Mouse (Mus musculus): ENCODE data around the gene Tekt5.

The Tekt5 gene

DNA sequence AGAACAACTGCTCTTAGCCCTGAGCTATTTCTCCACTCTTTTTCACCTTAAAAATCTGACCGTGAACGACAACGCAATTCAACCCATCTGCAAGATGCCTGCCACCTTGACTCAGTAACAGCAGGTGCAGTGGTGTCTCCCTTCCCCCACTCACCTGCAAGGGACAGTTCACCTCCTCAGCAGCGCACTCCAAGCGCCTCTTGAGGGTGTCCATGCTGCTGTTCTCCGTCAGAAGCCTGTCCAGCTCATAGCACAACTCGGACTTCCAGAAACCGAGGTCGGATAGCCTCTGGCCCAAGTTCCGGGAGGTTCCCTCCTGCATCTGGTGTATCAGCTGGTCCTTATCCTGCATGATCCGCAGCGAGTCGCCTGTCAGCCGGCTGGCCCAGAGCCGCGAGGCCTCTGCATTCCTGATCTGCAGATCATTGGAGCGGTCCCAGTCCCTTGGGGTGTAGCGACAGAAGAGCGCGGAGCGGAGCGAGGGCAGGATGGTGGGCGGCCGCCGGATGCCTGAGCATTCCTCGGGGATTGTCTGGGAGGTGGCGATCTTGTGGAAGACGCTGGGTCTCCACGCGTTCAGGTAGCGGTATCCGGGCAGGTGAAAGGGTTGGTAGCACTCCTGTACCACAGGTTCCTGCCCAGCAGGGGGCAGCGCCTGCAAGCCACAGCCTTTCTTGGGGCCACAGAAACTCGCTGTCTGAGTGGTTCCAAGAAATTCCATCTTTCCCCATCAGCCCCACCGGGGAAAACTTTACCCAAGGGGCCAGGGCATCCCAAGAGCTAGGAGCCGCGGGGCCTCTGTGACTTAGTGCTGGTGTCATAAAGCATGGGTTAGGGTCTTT lies at the start of gene Tekt5:
Gene Tekt5 (minus strand): TSS at position 792 of the 842 bp plus-strand sequence.
- peak; percentile 75 for DNase-seq (ENCODE audit: low read depth, low spot score)

DNA sequence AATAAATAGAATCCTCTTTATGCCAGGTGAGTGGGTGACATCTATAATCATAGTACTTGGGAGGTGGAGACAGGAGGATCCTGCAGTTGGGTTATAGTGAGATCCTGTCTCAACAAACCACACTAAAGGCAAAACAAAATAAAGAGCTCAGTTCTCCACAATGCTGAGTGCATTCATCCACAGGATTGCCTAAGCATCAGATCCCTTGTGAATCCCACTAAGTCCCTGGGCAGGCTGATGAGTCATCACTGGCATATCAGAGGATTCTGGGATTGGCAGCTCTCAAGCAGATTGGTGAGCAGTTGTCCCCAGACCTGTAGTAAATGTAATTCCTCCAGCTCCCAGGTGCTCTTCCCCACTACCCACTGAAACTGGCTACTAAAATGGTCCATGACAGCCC lies 48.4 kb upstream of the Tekt5 start:
- no peak for DNase-seq (ENCODE audit: low read depth, low spot score)

DNA sequence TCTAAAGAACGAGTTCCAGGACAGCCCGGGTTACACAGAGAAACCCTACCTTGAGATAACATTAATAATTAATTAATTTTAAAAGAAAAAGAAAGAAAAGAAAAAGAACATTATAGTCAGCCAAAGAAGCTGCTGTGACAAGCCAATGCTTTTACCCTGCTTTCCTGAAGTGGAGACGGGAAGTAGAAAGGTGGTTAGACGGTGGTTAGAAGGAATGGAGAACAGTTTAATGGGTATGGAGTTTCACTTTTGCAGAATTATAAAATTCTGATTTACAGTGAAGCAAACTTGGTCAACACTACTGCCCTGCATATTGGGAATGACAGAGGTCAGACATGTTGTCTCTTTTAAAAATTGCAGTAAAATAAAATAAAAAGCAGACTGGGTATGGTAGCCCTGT lies 46.5 kb upstream of the Tekt5 start:
- no peak for DNase-seq (ENCODE audit: low read depth, low spot score)

DNA sequence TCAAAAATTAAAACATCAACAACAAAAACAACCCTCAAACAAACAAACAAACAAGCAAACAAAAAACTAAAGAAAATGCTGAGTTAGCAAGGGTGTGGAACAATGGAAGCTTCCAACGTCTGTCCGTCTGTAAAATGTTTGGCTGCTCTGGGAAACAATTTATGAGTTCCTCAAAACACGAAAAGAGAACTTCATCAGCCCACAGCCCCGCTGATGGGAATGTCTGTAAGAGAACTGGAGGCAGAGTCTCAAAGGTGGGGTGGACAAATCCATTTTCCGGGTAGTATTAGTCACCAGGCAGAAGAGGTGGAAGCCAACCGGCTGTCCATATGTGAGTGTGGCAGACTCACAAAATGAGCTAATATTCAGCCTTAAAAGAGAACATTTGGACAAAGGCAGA lies 46.0 kb upstream of the Tekt5 start:
- DNase-seq (ENCODE audit: low read depth, low spot score) = no peak

DNA sequence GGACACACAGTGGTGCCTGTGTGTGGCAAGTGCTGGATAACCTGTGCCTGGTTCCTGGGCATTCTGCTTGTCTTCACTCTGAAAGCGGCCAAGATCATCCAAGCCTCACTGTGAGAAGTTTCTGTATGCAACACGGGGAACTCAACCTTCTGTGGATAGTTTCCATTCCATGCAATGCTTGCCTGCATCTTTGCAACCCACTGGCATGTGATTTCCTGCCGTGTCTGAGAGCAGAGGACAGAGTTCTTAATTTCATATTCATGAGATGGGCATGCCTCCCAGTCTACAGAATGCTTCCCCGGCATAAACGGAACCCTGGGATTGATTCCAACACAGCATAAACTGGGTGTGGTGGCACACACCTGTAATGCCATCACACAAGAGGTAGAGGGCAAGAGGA lies 42.8 kb upstream of the Tekt5 start:
- no peak for DNase-seq (ENCODE audit: low read depth, low spot score)

DNA sequence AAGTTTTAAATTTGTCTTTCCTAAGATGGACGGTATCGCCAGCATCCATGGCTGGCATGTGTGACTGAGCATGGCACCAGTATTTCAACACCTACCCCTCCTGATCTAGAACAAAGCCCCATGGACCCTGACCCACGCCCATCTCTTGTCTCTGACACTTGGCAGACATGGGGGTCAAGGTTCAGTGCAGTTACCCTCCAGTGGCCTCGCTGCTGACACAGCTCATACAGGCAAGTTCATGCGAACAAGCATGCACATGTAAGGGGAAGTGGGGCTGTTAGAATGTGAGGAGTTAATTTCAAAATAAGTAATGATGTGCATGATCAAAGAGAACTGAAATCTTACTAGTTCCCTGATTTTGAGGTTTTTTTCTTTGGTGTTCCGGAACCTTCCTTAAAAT lies 40.9 kb upstream of the Tekt5 start:
- no peak for DNase-seq (ENCODE audit: low read depth, low spot score)

DNA sequence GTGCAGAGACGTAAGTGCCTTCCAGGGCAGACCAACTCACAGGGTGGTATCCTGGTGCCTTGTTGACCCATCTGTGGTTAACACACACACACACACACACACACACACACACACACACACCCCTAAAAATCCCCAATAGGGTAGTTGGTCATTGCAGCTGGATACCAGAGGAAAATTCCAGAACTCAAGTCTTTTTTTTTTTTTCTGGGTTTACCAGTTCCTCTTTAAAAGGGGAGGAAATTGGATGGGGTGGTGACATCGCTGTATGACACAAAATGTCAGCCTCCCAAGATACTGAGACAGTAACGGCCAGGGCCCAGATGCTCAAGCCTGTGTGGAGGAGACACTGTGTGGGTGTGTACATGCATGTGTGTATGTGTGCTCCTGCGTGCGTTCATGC lies 38.1 kb upstream of the Tekt5 start:
- DNase-seq (ENCODE audit: low read depth, low spot score) = no peak

DNA sequence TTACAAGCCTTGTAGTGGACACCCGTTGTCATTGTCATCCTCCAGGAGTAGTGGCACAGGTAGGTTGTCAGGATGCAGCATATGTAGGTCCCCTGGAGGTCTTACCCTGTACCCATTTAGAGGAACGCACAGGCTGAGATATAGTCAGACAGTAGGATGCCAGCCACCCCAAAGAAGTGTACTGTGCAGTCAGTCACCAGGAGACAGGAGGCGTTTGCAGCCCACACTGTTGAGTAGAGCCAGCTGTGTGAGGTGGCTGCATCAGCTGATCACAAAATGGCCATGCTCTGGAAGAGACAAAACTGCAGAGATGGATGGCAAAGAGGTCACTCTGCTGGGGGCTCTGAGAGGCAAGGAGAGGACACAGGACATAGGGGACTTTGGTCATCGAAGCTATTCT lies 37.1 kb upstream of the Tekt5 start:
- no peak for DNase-seq (ENCODE audit: low read depth, low spot score)

DNA sequence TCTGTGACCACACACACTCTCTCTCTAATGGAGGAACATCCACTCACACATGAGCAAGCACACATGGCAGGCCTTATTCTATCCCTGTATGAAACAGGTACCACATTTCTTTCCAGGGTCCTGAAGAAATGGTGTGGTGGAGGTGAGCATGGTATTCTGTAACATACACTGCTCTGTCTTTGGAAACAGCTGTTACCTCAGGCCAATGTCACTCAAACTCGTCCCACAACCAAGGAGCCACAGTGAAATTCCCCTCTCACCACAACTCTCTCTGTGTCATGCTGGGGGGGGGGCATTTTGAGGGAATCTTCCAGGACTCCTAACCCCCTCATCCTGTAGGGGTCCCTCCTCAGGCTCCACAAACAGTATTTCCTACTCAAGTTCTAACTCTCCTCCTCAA lies 36.6 kb upstream of the Tekt5 start:
- DNase-seq (ENCODE audit: low read depth, low spot score) = no peak

DNA sequence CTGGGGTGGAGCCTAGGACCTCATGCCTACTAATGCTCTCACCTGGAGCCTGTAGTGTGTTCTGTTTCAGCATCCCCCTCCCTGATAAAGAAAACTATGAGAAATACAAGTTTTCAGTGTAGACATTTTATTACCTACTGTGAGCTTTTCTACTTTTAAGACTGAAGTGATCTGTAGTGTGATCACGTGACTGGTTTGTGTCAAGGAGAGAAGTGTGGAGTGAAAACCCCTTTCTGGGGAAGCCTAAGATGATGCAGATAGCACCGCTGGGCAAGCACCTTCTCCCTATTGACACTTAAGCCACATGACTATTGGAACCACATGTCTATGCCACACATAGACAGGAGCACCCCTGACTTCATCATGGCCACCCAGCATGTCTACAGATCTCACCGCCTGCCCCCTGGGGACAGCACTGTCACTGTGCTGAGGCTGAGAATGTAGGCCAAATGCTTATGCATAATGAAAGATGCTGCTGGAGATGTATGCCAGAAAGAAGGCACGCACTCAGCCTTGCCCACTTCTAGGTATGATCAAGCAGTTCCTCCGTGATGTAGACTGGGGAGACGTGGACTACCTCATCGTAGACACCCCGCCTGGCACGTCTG lies 25.3 kb upstream of the Tekt5 start:
- no peak for DNase-seq (ENCODE audit: low read depth, low spot score)

DNA sequence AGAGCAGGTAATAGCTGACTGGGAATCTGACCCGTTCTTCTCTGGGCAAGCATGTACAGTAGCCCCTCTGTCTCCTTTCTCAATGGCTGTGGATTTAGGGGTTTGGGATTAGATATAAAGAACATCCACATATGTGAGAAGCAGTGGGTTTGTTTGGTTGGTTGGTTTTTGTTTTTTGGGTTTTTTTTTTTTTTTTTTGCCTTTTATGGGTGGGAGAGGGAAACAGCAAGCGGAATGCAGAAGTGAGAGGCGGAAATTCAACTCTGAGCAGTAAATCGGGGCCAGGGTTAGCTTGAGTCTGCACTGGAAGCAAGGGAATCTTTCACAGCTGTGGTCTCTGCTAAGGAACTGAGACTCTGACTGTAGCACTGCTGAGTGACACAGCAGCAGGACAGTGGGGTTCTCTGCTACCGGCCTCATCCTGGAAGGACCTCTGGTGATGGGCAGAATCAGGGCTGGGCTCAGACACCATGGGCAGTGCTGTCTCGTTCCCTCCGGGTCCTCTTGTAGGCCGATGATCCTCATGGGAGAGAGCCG lies 22.5 kb upstream of the Tekt5 start:
- DNase-seq (ENCODE audit: low read depth, low spot score) = no peak

DNA sequence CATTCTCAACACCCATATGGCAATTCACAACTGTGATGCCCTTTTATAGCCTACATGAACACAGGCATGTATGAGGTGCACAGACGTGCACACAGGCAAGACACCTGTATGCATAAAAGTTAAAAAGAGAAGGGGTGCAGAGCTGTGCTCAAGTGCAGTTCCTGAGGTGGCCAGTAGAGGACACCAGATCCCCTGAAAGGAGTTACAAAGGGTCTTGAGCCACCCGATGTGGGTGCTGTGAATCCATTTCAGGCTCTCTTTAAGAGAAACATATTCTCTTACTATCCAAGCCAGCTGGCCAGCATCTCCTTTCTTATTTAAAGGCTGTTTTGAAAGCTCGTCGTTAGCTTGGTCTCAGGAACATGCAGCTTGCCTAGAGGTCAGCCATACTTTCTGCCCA lies 21.6 kb upstream of the Tekt5 start:
- DNase-seq (ENCODE audit: low read depth, low spot score) = peak; percentile 70

DNA sequence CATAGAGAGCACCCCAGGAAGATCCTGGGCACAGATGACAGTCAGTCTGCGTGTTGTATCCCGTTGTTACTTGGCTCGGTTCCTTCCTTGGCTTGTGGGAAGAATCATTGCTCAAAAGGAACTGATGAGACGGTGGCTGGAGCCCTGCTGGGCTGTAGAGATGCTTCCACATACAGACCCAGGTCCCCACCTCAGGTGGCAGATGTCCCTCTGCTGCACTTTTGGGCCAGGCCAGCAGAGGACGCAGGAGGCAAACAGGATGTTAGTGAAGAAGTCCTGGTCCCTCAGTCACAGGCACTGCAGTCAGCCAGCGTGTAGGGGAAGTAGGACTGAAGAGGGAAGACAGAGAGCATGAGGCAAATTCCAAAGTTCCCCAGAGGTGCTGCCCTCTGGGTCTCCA lies 20.7 kb upstream of the Tekt5 start:
- DNase-seq (ENCODE audit: low read depth, low spot score) = peak; percentile 81

DNA sequence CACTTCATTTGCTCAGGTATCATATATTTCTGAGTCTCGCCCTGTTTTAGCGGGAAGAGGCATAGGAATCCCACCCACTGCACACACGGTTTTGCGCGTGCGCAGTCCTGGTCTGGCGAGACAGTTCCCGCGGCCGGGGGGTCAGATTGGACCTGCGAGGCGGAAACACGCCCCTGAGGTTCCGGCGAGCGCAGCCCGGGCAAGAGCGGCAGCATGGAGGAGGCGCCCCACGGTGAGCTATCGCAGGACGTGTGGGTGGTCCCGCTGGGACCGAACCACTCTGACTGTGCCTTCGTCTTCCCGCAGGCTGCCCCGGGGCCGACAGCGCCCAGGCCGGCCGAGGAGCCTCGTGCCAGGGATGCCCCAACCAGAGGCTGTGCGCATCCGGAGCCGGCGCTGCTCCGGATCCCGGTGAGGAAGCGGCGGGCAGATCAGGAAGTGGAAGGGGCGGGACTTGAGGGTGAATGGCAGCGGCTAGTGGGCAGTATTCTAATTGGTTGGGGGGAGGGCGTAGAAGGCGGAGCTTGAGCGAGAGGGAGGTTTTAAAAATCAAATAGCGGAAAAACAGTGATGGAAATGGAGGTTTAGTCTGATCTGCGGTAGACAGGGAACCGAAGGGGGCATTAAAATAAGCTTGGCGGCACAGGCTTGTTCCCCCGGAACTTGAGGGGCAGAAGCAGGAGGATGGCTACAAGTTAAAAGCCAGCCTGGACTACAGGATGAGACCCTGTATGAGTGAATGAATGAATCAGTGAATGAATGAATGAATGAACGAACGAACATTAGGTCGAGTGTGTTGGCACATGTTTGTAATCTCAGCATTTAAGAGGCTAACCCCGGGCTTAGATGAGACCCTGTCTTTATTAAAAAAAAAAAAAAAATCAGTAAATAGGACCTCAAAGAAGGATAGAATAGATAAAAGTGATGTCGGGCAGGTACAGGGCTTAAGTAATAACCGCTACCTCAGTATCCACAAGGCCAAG lies 16.8 kb upstream of the Tekt5 start, which contains the start of gene Nubp1:
Gene Nubp1 (plus strand): TSS at position 185 of the 983 bp plus-strand sequence.
- DNase-seq (ENCODE audit: low read depth, low spot score) = peak; percentile 98

DNA sequence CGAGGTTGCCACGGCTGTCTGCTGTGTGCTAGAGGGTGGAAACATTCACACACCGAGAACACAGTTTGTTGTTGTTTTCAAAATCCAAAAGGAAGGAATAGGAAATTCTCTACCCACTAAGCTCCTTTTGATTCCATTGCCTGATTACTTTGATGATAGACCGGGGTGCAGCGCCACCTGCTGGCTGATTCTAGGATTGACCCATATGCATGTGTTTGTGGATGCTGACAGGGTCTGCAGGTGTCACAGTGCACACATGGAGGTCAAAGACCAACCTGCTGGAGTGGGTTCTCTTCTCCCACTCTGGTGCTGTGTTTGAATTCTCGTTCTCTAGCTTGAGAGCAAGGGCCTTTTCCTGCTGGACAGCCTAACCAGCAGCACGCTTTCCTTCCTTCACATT lies 3.9 kb upstream of the Tekt5 start:
- DNase-seq (ENCODE audit: low read depth, low spot score) = peak; percentile 91

DNA sequence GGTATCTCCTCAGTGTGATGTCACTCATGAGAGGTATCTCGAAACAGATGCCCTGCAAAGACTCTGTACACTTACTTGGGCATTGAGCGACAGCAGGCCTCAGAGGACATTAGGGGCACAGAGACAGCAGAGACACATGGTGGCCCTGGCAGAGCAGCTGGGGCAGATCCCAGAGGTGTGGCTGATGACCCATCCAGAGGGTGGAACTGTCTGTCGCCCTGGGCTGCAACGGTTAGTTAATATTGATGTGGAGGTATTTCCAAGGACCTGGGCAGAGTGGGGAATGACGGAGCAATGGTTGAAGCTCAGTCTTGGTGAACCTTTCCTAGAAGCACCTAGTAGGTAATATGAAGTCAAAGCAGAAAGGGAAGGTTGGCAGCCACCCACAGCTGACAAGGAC lies 3.5 kb upstream of the Tekt5 start:
- DNase-seq (ENCODE audit: low read depth, low spot score) = no peak

DNA sequence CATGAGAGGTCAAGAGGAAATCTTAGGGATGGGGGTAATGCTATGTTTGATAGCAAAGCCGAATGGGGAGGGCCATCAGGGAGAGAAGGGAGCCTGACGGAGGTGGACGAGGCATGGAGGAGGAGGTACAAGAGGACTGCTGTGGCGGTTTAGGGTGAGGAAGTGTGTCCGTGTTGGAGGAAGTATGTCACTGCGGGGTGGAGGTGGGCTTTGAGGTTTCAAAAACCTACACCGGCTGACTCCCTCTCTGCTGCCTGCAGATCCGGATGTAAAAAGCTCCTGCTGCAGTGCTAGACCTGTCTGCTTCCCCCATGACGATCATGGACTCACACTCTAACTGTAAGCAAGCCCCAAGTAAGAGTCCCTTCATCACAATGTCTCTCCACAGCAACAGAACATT lies 2.7 kb downstream of the Tekt5 start:
- no peak for DNase-seq (ENCODE audit: low read depth, low spot score)

DNA sequence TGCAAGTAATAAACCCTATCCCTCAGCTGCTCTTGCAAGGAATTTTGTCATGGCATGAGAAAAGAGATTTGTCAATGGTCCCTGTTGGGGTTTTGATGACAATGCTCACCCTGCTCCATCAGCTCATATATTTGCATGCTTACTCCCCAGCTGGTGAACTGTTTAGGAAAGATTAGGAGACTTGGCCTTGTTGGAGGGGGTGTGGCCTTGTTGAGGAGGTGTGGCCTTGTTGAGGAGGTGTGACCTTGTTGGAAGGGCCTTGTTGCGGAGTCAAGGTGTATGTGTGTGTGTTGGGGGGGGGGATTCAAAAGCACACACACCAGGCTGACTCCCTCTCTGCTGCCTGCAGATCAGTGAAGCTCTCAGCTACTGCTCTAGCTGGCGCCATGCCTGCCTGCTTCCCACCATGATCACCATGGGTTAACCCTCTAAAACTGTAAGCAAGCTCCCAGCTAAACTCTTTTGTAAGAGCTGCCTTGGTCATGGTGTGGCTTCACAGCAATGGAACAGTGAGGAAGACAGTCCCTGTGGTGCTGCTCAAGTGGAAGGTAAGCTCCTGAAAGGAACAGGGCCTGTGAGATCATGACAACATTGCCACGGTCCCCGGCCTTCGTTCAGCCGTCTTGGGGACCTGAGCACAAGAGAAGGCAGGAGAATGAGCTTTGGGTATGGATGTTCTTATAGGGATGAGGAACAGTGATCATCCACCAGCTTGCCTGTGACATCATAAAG lies 6.5 kb downstream of the Tekt5 start:
- no peak for DNase-seq (ENCODE audit: low read depth, low spot score)

DNA sequence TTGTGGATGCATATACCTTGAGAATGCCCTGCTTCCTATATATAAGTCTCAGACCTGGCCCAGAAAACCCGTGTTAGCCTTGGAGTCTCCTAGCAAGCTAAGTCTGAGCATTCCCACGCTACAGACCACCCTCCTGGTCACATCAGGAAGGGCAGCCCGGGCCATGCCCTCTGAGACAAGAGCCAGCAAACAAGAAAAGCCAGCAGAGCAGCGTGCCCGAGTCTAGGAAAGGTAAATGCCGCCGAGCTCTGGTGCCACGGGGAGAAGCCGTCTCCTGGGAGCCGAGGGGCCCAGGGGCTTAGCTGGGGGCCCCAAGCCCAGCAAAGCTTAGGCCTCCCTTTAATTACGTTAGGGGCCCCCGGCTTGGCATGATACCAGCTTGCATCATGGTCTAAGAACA lies 10.0 kb downstream of the Tekt5 start:
- no peak for DNase-seq (ENCODE audit: low read depth, low spot score)

DNA sequence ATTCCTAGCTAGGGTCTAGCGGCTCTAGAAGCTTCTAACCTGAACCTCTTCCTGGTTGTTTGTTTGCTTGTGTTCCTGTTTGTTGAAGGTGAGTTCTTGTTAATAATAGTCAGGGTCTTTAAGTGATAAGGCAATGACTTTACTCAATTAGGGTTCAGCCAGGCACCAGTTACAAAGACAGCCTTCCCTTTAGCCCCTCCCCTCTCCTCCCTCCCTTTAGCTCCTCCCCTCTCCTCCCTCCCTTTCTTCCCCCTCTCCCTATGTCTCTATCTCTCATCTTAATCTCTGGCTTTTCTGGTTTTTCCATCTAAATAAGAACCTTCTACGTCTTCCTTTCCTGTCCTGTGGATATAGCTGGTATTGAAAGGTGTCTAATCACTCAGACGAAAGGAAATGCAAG lies 10.7 kb downstream of the Tekt5 start:
- DNase-seq (ENCODE audit: low read depth, low spot score) = peak; percentile 19

DNA sequence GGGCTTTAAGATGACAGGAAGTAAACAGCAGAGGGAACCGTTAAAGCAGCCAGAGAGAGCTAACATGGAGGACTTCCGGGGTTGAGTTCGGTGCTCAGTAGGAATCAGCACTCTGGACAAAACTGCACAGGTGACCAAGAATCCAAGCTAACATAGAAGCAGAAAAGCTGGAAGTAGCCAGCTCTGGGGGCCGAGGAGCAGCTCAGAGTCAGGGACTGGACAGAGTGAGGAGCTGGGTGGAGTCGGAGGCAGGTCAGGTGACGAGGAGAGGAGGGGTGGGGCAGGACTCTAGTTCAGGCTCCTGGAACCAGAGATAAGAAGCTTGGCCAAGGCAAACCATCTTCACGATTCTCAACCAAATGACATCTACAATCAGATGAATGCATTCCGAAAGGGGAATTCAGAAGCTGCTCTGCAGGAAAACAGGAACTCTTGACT lies 11.2 kb downstream of the Tekt5 start:
- DNase-seq (ENCODE audit: low read depth, low spot score) = peak; percentile 37
